Mouse (Mus musculus): Measurements from ENCODE around the gene Atf6. TPM values are rescaled to one million over a fixed set of nuclear protein-coding genes. Genes with fewer than 3 reads are reported as not detected.

Gene Atf6
- polyA plus RNA-seq, 1 experiment, result 23.7 TPM

DNA sequence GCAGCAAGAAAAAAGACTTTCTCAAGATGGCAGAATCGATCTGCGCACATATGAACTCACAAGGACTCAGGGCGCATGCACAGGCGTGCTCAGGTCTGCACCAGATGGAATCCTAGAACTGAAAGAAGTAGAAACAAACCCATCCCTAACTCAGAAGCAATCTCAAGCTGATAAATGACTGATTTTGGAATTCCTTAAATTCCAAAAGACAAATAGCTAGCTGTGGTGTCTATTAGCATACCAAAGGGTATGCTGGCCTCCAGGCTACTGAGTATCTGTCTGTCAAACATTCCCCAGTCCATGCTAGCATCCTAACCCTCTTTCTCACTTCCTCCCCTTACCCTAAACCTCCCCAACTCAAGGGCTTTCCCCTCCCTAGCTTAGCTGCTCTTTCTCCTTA lies 21.7 kb upstream of the Atf6 start:
- H3K36me3 ChIP-seq (ENCODE audit: control insufficient read depth, insufficient read depth, low read length, poor library complexity, severe bottlenecking), result no peaks in the 10 kb centered on the region
- no peaks in the 10 kb centered on the region for H3K27me3 ChIP-seq (ENCODE audit: control insufficient read depth, insufficient read depth, low read length, poor library complexity, severe bottlenecking)
- H3K9me3 ChIP-seq (replicated peaks; ENCODE audit: control insufficient read depth, insufficient read depth, low read length, poor library complexity, severe bottlenecking), result no peaks in the 10 kb centered on the region
- TF ChIP-seq EP300 (IDR thresholded peaks at IDR 0.05; ENCODE audit: insufficient read depth, low read depth, low read length) (0 out of 2 replicates have a peak, but pooled peaks have one; percentile 66), POLR2A (IDR thresholded peaks at IDR 0.05; ENCODE audit: insufficient read depth, low read length) (no peak), CTCF (IDR thresholded peaks at IDR 0.05; ENCODE audit: low read depth, low read length) (no peak)
- peak overlapping the region; percentile 100 for H3K27ac ChIP-seq (ENCODE audit: insufficient read depth, low read length)
- H3K4me3 ChIP-seq (ENCODE audit: low read depth, low read length), result peak overlapping the region; percentile 43; the same call in 1 of the 2 replicates
- H3K9ac ChIP-seq (ENCODE audit: low read depth, poor library complexity, severe bottlenecking), result peak overlapping the region; percentile 81
- H3K4me1 ChIP-seq (ENCODE audit: control insufficient read depth, insufficient read depth, low read length), result peaks cover 6% of the 10 kb centered on the region

DNA sequence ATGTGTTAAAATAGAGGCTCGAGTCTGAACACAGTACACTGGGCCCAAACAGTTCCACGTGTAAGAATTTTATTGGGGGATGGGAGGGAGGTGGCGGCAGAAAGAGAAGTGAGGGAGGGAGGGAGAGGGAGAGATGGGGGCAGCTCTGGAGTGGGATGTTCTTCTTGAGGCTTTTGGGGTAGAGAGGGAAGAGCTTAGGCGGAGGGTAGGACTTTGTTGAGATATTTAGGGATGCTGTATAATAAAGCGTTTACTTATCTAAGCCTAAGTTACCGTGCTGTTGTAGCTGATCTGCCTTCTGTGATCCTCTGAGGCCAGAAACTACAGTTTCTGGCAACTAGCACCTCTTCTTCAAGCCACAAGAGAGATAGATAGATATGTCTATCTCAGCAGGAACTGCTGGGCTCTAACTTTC lies 18.5 kb upstream of the Atf6 start:
- Histone ChIP-seq H3K9me3 (replicated peaks; ENCODE audit: control insufficient read depth, insufficient read depth, low read length, poor library complexity, severe bottlenecking) (no peaks in the 10 kb centered on the region), H3K4me1 (ENCODE audit: control insufficient read depth, insufficient read depth, low read length) (peaks cover 5% of the 10 kb centered on the region), H3K9ac (ENCODE audit: low read depth, poor library complexity, severe bottlenecking) (peak overlapping the region; percentile 70), H3K4me3 (ENCODE audit: low read depth, low read length) (peak overlapping the region; percentile 27; the same call in 1 of the 2 replicates), H3K36me3 (ENCODE audit: control insufficient read depth, insufficient read depth, low read length, poor library complexity, severe bottlenecking) (peaks cover 14% of the 10 kb centered on the region), H3K27me3 (ENCODE audit: control insufficient read depth, insufficient read depth, low read length, poor library complexity, severe bottlenecking) (no peaks in the 10 kb centered on the region), H3K27ac (ENCODE audit: insufficient read depth, low read length) (peak overlapping the region; percentile 66; the same call in 1 of the 2 replicates)
- TF ChIP-seq EP300 (IDR thresholded peaks at IDR 0.05; ENCODE audit: insufficient read depth, low read depth, low read length), result no peak
- no peak for TF ChIP-seq POLR2A (IDR thresholded peaks at IDR 0.05; ENCODE audit: insufficient read depth, low read length)
- no peak for TF ChIP-seq CTCF (IDR thresholded peaks at IDR 0.05; ENCODE audit: low read depth, low read length)

DNA sequence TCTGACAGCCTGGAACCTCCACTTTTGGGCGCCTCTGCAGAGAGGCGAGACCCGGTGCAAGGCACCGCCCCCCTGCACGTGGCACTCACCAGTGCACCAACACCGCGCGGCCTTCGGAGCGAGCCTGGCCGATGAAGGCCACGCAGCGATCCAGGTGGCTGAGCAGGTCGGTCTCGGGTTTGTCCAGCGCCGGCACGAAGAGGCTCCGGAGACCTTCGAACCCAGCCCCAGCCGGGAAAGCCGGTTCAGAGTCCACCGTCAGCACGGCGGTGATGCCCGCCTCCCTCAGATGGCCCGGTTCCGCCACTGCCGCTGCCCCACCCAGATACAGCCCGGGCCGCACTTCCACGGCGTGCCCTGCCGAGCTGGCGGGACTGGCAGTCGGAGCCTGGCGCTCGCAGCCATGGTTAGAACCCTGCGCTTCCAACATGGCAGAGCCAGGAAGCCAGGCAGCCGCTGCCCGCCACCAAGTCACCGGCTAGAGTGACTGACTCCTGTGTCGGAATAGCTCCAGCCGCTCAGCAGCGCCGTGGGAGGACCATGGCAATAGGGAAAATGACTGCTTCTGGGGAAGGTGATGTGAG lies 17.5 kb upstream of the Atf6 start, which contains the start of the genes Gm26620 and Dusp12:
TSS of gene Gm26620 (plus strand) at position 88 of the 584 bp plus-strand sequence.
TSS of gene Dusp12 (minus strand) at position 563 of the 584 bp plus-strand sequence.
- peak within 1 kb of the TSS; percentile 73 for H3K4me3 ChIP-seq (ENCODE audit: low read depth, low read length)
- H3K36me3 ChIP-seq (ENCODE audit: control insufficient read depth, insufficient read depth, low read length, poor library complexity, severe bottlenecking), result peaks cover 24% of the 10 kb centered on the region
- no peaks in the 10 kb centered on the region for H3K27me3 ChIP-seq (ENCODE audit: control insufficient read depth, insufficient read depth, low read length, poor library complexity, severe bottlenecking)
- H3K9me3 ChIP-seq (replicated peaks; ENCODE audit: control insufficient read depth, insufficient read depth, low read length, poor library complexity, severe bottlenecking), result no peaks in the 10 kb centered on the region
- H3K27ac ChIP-seq (ENCODE audit: insufficient read depth, low read length), result peak within 1 kb of the TSS; percentile 80
- peak; percentile 39 for TF ChIP-seq POLR2A (IDR thresholded peaks at IDR 0.05; ENCODE audit: insufficient read depth, low read length)
- TF ChIP-seq EP300 (IDR thresholded peaks at IDR 0.05; ENCODE audit: insufficient read depth, low read depth, low read length), result peak; percentile 79
- TF ChIP-seq CTCF (IDR thresholded peaks at IDR 0.05; ENCODE audit: low read depth, low read length), result peak; percentile 66
- H3K4me1 ChIP-seq (ENCODE audit: control insufficient read depth, insufficient read depth, low read length), result peaks cover 2% of the 10 kb centered on the region
- peak within 1 kb of the TSS; percentile 70 for H3K9ac ChIP-seq (ENCODE audit: low read depth, poor library complexity, severe bottlenecking)

DNA sequence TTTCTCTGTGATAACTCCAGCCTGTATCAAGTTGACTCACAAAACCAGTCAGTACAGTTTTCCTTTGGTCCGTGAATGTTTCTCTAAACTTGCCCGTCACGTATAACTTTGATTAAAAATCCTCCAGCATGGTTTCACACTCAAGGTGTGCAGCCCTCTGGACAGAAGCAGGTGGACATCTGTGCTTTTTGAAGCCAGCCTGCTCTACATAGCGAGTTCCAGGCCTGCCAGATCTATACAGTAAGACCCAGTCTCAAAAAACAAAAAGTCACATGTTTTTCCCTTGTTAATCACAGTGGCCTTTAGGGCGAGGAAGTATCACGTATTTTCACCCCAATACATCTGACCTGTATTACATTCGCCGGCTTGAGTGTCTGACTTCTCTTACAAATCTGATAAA lies 16.8 kb upstream of the Atf6 start:
- no peaks in the 10 kb centered on the region for H3K27me3 ChIP-seq (ENCODE audit: control insufficient read depth, insufficient read depth, low read length, poor library complexity, severe bottlenecking)
- peak overlapping the region; percentile 73 for H3K4me3 ChIP-seq (ENCODE audit: low read depth, low read length)
- no peaks in the 10 kb centered on the region for H3K4me1 ChIP-seq (ENCODE audit: control insufficient read depth, insufficient read depth, low read length)
- TF ChIP-seq CTCF (IDR thresholded peaks at IDR 0.05; ENCODE audit: low read depth, low read length), result no peak
- no peak for TF ChIP-seq POLR2A (IDR thresholded peaks at IDR 0.05; ENCODE audit: insufficient read depth, low read length)
- no peak for TF ChIP-seq EP300 (IDR thresholded peaks at IDR 0.05; ENCODE audit: insufficient read depth, low read depth, low read length)
- H3K9ac ChIP-seq (ENCODE audit: low read depth, poor library complexity, severe bottlenecking), result peak overlapping the region; percentile 70
- no peaks in the 10 kb centered on the region for H3K9me3 ChIP-seq (replicated peaks; ENCODE audit: control insufficient read depth, insufficient read depth, low read length, poor library complexity, severe bottlenecking)
- peak overlapping the region; percentile 60; the same call in 1 of the 2 replicates for H3K27ac ChIP-seq (ENCODE audit: insufficient read depth, low read length)
- peaks cover 30% of the 10 kb centered on the region for H3K36me3 ChIP-seq (ENCODE audit: control insufficient read depth, insufficient read depth, low read length, poor library complexity, severe bottlenecking)

DNA sequence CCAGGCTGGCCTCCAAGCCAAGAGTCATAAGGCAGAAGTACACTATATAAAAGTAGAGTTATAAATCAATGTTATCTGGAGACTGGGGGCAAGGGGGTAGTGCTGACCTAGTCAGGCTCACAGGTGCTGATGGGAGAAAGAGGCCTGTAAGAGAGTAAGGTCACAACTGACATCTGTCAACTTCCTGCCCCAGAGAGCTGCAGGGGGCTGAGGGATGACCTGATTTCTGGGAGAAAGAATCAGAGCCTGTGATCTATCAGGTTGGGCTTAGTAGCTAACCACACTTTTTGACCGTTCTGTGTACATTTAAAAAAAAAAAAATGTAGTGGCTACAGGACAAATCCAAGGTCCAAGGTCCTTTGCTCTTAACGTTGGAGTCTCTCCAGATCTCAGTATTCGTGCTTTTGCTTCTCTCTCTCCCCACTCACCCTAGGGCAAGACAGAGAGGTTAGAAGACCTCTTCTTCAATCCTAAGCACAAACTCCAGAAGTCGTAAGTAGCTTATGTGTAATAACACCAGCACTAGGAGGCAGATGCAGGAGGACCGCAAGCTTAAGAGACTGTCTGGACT lies 15.4 kb upstream of the Atf6 start:
- H3K4me3 ChIP-seq (ENCODE audit: low read depth, low read length), result no peak overlapping the region
- no peak overlapping the region; the same call in 1 of the 2 replicates for H3K27ac ChIP-seq (ENCODE audit: insufficient read depth, low read length)
- H3K27me3 ChIP-seq (ENCODE audit: control insufficient read depth, insufficient read depth, low read length, poor library complexity, severe bottlenecking), result no peaks in the 10 kb centered on the region
- H3K9ac ChIP-seq (ENCODE audit: low read depth, poor library complexity, severe bottlenecking), result peak overlapping the region; percentile 70; the same call in 1 of the 2 replicates
- no peaks in the 10 kb centered on the region for H3K9me3 ChIP-seq (replicated peaks; ENCODE audit: control insufficient read depth, insufficient read depth, low read length, poor library complexity, severe bottlenecking)
- no peak for TF ChIP-seq POLR2A (IDR thresholded peaks at IDR 0.05; ENCODE audit: insufficient read depth, low read length)
- TF ChIP-seq EP300 (IDR thresholded peaks at IDR 0.05; ENCODE audit: insufficient read depth, low read depth, low read length), result no peak
- TF ChIP-seq CTCF (IDR thresholded peaks at IDR 0.05; ENCODE audit: low read depth, low read length), result no peak
- H3K4me1 ChIP-seq (ENCODE audit: control insufficient read depth, insufficient read depth, low read length), result no peaks in the 10 kb centered on the region
- peaks cover 37% of the 10 kb centered on the region for H3K36me3 ChIP-seq (ENCODE audit: control insufficient read depth, insufficient read depth, low read length, poor library complexity, severe bottlenecking)

DNA sequence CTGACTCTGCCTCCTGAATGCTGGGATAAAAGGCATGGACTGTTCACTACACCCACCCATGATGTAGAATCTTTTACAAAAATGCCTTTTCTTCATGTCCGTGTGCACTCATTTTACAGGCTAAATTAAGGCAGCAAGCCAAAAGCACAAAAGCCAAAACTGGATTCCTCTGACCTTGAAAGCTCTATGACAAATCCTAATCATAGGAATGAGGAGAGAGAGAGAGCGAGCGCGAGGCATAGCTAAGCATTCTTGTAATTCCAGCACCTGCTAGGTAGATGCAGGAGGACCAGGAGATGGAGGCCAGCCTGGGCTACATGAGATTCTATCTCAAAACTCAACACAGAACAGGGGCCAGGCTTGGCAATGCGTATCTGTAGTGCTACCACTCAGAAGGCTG lies 9.3 kb upstream of the Atf6 start:
- H3K4me3 ChIP-seq (ENCODE audit: low read depth, low read length), result no peak overlapping the region
- H3K4me1 ChIP-seq (ENCODE audit: control insufficient read depth, insufficient read depth, low read length), result no peaks in the 10 kb centered on the region
- peak overlapping the region; percentile 13; the same call in 1 of the 2 replicates for H3K27ac ChIP-seq (ENCODE audit: insufficient read depth, low read length)
- H3K27me3 ChIP-seq (ENCODE audit: control insufficient read depth, insufficient read depth, low read length, poor library complexity, severe bottlenecking), result no peaks in the 10 kb centered on the region
- peaks cover 55% of the 10 kb centered on the region for H3K36me3 ChIP-seq (ENCODE audit: control insufficient read depth, insufficient read depth, low read length, poor library complexity, severe bottlenecking)
- no peak overlapping the region for H3K9ac ChIP-seq (ENCODE audit: low read depth, poor library complexity, severe bottlenecking)
- TF ChIP-seq EP300 (IDR thresholded peaks at IDR 0.05; ENCODE audit: insufficient read depth, low read depth, low read length) (no peak), POLR2A (IDR thresholded peaks at IDR 0.05; ENCODE audit: insufficient read depth, low read length) (no peak), CTCF (IDR thresholded peaks at IDR 0.05; ENCODE audit: low read depth, low read length) (no peak)
- no peaks in the 10 kb centered on the region for H3K9me3 ChIP-seq (replicated peaks; ENCODE audit: control insufficient read depth, insufficient read depth, low read length, poor library complexity, severe bottlenecking)
